Mouse (Mus musculus) neutrophil, adult 83 days (primary cell): ENCODE measurements around the gene Ssh3. TPM values are rescaled to one million over a fixed set of nuclear protein-coding genes. Genes with fewer than 3 reads are reported as not detected.

Source experiments
- total RNA-seq, 2 experiments: library from RNA; stranded (reverse); gene quantifications; one replicate each; pipeline ENCODE4 v1.2.4; 2023

Ssh3 gene
- 10 to 100 TPM; 29.4 to 30.5 TPM for total RNA-seq

DNA sequence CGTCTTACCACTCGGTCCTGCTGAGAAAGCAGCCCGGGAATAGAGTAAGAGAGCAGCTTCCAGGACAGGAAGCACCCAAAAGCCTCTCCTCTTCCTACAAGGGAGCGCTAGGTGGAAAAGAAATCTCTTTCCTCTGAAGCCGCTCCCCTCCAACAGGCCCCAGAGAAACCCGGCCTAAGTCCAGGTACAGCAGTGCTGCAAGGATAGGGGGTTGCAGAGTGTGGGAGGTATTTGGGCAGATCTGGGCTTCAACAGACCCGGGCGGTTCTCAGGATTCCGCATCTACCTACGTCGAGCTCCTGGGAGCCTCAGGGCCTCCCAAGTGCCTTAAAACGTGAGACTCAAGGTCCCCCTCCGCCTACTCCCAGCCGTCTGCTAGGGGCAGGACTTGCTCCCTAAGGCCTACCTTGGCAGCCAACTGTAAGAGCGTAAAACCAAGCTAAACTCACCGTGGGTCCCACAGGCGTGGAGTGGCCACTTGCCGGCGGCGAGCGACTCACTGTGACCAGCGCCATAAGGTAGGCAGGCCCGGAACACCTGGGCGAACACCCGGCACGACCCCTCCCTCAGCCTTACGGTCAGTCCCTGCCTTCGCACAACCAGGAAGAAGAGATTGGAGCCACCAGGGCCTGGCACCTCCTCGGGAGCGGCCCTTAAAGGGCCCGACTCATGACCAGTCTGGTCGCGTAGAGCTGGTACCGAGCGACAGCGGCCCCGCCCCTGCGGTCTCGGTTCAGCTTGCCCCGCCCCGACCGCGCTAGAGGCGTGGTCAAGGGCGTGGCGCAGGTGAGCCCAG is at the start of gene Ssh3:
Gene Ssh3 (minus strand): TSS at position 615 of the 796 bp plus-strand sequence.

DNA sequence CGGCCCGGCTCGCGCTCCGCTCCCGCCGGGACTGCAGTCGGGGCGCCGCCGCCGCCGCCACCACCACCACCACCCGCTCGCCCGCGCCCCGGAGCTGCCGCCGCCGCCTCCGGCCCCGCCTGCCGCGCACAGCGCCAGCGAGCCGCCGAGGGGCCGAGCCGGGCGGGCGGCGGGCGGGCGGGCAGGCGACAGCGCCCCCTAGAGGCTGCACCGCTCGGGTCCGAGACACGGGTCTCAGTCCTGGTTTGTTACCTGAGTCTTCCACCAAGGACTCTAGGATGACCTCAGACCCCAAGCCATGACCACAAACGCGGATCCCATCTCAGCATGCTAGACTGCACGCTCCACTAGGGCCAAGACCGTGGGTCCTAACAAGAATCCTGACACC is 37.2 kb upstream of the Ssh3 start, which contains the start of gene Grk2:
Gene Grk2 (minus strand): TSS at position 33 of the 388 bp plus-strand sequence.

DNA sequence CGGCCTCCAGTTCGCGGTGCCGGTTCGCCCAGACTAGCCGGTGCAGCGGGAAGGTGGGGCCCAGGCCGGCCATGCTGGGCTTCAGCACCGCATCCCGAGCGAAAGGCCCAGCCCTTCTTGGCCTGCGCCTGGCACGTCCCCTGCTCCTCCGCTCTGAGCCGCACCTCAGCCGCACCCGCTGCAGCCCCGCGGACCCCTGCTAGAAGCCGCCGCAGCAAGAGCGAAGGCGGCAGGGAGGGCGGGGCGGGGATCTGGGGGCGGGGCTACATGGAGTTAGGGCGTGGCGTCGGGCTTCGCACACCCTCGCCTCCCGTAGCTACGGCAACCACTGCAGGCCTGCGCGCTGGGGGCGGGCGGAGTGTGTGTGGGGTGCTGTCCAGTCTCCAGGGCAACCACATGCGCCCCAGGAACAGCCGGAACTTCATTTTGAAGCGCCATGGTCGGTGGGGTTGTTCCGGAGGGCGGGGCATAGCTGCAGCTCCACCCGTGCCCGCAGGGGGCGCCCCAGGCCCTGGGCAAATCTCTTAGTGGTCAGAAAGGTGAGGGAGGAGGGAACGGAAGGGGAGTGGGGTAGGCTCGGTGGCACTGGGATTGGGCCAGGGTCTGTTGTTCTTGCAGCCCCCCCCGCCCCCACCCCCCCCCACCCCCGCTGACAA is 14.0 kb upstream of the Ssh3 start, which contains the start of gene Ankrd13d:
Gene Ankrd13d (minus strand): TSS at position 240 of the 656 bp plus-strand sequence.

DNA sequence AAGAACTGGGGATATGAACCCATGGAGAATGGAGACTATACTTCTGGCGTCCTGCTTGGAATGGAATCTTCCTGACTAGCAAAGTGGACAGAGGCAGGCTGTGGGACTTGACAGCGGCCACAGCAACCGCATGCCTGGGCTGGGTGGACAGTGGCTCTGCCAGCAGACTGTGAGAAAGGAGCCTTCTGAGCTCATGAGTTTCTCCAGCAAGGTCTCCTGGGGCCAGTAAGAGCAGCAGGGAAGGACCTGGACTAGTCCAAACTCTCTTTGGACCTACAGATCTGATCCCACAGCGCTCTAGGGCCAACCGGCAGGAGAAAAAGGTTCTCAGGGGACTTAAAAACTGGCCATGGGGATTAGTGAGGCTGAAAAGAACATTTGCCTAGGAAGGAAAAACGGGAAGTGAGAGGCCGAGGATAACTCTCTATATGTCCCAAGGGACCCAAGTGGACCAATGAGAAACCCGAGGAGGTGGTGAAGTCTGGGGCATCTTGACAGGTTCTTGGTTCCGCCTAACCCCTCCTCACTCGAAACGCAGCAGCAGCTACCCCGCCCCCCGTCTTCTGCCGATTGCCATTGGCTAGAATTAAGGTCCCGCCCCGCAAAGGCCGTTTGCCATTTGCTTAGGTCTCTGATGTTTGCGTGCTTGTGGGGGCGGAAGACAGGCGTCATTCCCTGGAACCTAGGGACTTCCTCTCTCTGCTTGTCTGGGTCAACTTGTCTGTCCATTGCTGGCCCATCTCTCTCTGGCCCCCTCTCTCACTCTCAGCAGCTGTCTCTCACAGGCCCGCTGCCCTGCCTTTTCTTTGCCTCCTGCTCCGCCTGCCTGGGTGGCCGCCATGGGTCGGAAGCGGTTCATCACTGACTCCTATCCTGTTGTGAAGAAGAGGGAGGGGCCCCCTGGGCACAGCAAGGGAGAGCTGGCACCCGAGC is 37.5 kb downstream of the Ssh3 start, which contains the start of gene Pold4:
Gene Pold4 (plus strand): TSS at position 647 of the 933 bp plus-strand sequence.

DNA sequence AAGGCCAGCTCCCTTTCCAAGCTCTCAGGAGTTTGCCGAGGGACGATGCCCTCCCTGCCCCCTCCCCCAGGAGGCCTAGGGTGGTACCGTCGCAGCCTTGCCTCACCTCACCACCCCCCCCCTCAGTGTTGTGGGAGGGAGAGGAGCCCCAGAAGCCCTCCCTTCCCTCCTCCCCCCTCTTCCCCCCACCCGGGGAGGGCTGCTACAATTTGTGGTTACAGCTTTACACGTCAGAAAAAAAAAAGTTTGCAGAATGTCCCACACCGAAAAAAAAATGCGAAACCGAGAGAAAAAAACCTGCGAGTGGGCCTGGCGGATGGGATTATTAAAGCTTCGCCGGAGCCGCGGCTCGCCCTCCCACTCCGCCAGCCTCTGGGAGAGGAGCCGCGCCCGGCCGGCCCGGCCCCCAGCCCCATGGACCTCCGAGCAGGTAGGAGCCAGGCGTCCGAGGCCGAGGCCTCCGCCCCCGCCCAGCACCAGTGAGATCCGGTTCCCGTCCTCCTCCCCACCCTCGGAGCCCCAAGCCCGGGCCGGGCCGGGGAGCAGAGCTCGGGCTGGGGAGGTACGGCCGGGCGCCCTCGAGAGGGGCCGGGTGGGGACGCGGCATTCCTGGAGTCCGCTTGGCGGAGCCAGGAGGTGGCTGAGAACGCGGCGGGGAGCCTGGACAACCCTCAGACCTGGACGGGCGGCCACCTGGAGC is 54.8 kb downstream of the Ssh3 start, which contains the start of the genes Clcf1 and AC109138.7:
Gene Clcf1 (plus strand): TSS at position 168 of the 700 bp plus-strand sequence.
Gene AC109138.7 (plus strand): TSS at position 287 of the 700 bp plus-strand sequence.

Other genes starting within 250 kb of the Ssh3 start
- gene Gstp1, start 231.2 kb downstream of the Ssh3 start, total RNA-seq, result 10 to 100 TPM; 71.2 to 96.6 TPM
- 1 to 10 TPM; 5.9 to 8.4 TPM for gene Gstp2, start 223.2 kb downstream of the Ssh3 start, total RNA-seq
- 1 to 10 TPM; 5.3 to 8.8 TPM for gene Gstp3, start 209.6 kb downstream of the Ssh3 start, total RNA-seq
- gene Cabp2, start 187.6 kb downstream of the Ssh3 start, total RNA-seq, result not detected
- gene Cdk2ap2, start 172.0 kb downstream of the Ssh3 start, total RNA-seq, result 100 to 1,000 TPM; 208 to 221 TPM
- 100 to 1,000 TPM; 161 to 176 TPM for gene Pitpnm1, start 169.2 kb downstream of the Ssh3 start, total RNA-seq
- gene Aip, start 143.3 kb downstream of the Ssh3 start, total RNA-seq, result 100 to 1,000 TPM in 1 of 2 experiments, 10 to 100 TPM in 1; 96.8 to 101 TPM
- gene Gpr152, start 129.4 kb downstream of the Ssh3 start, total RNA-seq, result not detected
- under 1 TPM in 1 of 2 experiments, not detected in 1; 0.22 TPM for gene Cabp4, start 125.1 kb downstream of the Ssh3 start, total RNA-seq
- gene Coro1b, start 120.6 kb downstream of the Ssh3 start, total RNA-seq, result 100 to 1,000 TPM; 186 to 201 TPM
- gene Ptprcap, start 115.6 kb downstream of the Ssh3 start, total RNA-seq, result 10 to 100 TPM in 1 of 2 experiments, 1 to 10 TPM in 1; 8.0 to 11.7 TPM
- gene Rps6kb2, start 105.8 kb downstream of the Ssh3 start, total RNA-seq, result 10 to 100 TPM; 43.1 to 43.8 TPM
- gene Carns1, start 93.7 kb downstream of the Ssh3 start, total RNA-seq, result 10 to 100 TPM; 24.4 to 28.9 TPM
- gene Tbc1d10c, start 77.9 kb downstream of the Ssh3 start, total RNA-seq, result 100 to 1,000 TPM; 110 to 127 TPM
- 100 to 1,000 TPM; 420 to 454 TPM for gene Ppp1ca, start 77.1 kb downstream of the Ssh3 start, total RNA-seq
- gene Rad9a, start 67.5 kb downstream of the Ssh3 start, total RNA-seq, result 10 to 100 TPM; 30.2 to 36.5 TPM
- gene Clcf1, start 54.9 kb downstream of the Ssh3 start, total RNA-seq, result 1 to 10 TPM; 2.4 to 2.8 TPM
- not detected for gene AC109138.7, start 54.8 kb downstream of the Ssh3 start, total RNA-seq
- gene Pold4, start 37.3 kb downstream of the Ssh3 start, total RNA-seq, result 10 to 100 TPM; 55.9 to 59.1 TPM
- gene Ankrd13d, start 14.0 kb upstream of the Ssh3 start, total RNA-seq, result 10 to 100 TPM; 30.7 to 42.6 TPM
- gene Grk2, start 37.0 kb upstream of the Ssh3 start, total RNA-seq, result 100 to 1,000 TPM; 416 to 479 TPM
- 100 to 1,000 TPM in 1 of 2 experiments, 10 to 100 TPM in 1; 90.4 to 121 TPM for gene Kdm2a, start 129.1 kb upstream of the Ssh3 start, total RNA-seq
- not detected for gene Rhod, start 170.3 kb upstream of the Ssh3 start, total RNA-seq
- gene Syt12, start 208.3 kb upstream of the Ssh3 start, total RNA-seq, result not detected
- gene 2010003K11Rik, start 229.4 kb upstream of the Ssh3 start, total RNA-seq, result not detected
- gene Pcx, start 241.3 kb upstream of the Ssh3 start, total RNA-seq, result 1 to 10 TPM; 6.3 to 9.4 TPM